Mouse (Mus musculus): ENCODE results near the gene C87499. TPM values are rescaled to one million over a fixed set of nuclear protein-coding genes. Genes with fewer than 3 reads are reported as not detected.

The C87499 gene
- total RNA-seq (2014; rRNA removed): not detected in 2 replicates
- polyA plus RNA-seq (2015; fragmentation: Nextera tagmentation; extraction: Ambion mirVana): not detected in 2 replicates

DNA sequence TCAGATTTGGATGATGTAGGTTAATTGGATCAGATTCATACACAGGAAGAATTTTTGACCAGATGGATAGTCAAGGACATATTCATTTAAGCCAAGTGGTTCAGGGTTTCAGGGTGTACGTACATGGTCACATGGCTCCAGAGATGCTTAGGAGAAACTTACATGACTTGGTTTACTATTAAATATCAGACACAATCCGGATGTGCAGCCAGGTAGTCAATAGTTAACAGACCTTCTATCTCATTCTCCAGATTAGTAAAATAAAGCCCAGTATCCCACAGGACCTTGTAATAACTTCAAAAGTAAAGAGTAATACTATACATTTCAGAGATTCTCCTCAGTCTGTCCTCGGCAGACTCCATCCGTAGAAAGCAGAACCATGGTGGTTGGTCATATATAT is at the start of gene C87499:
Gene C87499 (minus strand): TSS at position 101 of the 400 bp plus-strand sequence.
- 94% methylated on average over 4 of the region's 4 CpGs for WGBS

DNA sequence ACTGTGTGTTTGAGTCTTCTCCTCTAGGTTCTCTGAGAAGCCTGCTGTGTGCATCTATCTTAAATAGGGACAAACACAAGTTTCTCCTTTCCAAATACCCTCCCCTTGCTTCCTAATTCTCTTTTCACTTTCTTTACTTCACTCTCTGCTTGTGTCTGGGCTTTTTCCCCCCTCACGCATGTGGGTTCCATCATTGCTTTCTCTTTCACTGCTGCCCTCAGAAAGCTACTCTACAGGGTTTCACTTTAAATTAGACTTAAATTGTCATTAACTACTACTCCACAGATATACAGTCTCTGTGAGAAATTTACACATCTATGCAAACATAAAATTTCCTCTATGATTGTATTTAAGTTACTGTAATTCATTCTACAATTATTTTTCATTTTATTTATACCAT is 49.6 kb upstream of the C87499 start, which contains the start of gene Ifna2:
Gene Ifna2 (minus strand): TSS at position 101 of the 400 bp plus-strand sequence.
- no peaks in the 10 kb centered on the region for H3K9me3 ChIP-seq (ENCODE audit: low read length)
- WGBS: 92% methylated on average over 1 of the region's 1 CpGs
- H3K27me3 ChIP-seq (ENCODE audit: insufficient read depth, low read length): no peaks in the 10 kb centered on the region
- TF ChIP-seq CTCF (IDR thresholded peaks at IDR 0.05; ENCODE audit: low read depth): no peak
- no peak within 1 kb of the TSS for H3K4me3 ChIP-seq (ENCODE audit: low read depth, low read length)
- no peak within 1 kb of the TSS for H3K4me2 ChIP-seq (ENCODE audit: low read depth)
- ATAC-seq (no peak), DNase-seq (no peak)
- H3K36me3 ChIP-seq (ENCODE audit: insufficient read depth): no peaks in the 10 kb centered on the region
- H3K27ac ChIP-seq (ENCODE audit: low read depth, low read length): no peak within 1 kb of the TSS
- H3K9ac ChIP-seq: no peak within 1 kb of the TSS
- no peaks in the 10 kb centered on the region for H3K4me1 ChIP-seq (ENCODE audit: insufficient read depth)

More for the DNA sequence above, at the start of gene C87499:
- Histone ChIP-seq H3K27me3 (ENCODE audit: insufficient read depth, low read length) (no peaks in the 10 kb centered on the region), H3K27ac (ENCODE audit: low read depth, low read length) (no peak within 1 kb of the TSS), H3K36me3 (ENCODE audit: insufficient read depth) (no peaks in the 10 kb centered on the region), H3K4me1 (ENCODE audit: insufficient read depth) (no peaks in the 10 kb centered on the region), H3K4me2 (ENCODE audit: low read depth) (no peak within 1 kb of the TSS), H3K4me3 (ENCODE audit: low read depth, low read length) (no peak within 1 kb of the TSS), H3K9me3 (ENCODE audit: low read length) (no peaks in the 10 kb centered on the region), H3K9ac (no peak within 1 kb of the TSS)
- TF ChIP-seq CTCF (IDR thresholded peaks at IDR 0.05; ENCODE audit: low read depth): no peak
- DNase-seq: no peak
- ATAC-seq: no peak

DNA sequence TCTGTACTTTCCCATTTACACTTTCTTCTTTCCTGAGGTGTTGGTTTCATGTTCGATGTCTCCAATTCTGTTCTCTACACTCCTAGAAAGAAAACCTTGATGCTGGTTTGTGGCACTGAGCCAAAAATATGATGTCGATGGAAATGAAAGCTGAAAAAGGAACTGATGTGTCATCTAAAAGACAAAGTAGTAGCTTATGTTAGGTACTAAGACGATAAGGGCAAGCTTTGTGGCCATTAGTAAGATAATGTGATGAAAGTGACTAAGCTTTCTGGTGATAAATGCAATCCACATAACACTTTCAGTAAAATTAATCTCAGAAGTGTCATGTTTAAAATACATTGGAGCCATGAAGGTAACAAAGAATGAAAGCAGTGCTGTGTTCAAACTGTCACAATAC is 47.1 kb upstream of the C87499 start:
- ATAC-seq (no peak), DNase-seq (no peak)
- Histone ChIP-seq H3K4me1 (ENCODE audit: insufficient read depth) (no peaks in the 10 kb centered on the region), H3K9ac (no peak overlapping the region), H3K27ac (ENCODE audit: low read depth, low read length) (no peak overlapping the region), H3K9me3 (ENCODE audit: low read length) (no peaks in the 10 kb centered on the region), H3K4me2 (ENCODE audit: low read depth) (no peak overlapping the region), H3K36me3 (ENCODE audit: insufficient read depth) (no peaks in the 10 kb centered on the region), H3K4me3 (ENCODE audit: low read depth, low read length) (no peak overlapping the region), H3K27me3 (ENCODE audit: insufficient read depth, low read length) (no peaks in the 10 kb centered on the region)
- 61% methylated on average over 3 of the region's 3 CpGs for WGBS
- TF ChIP-seq CTCF (IDR thresholded peaks at IDR 0.05; ENCODE audit: low read depth): no peak

DNA sequence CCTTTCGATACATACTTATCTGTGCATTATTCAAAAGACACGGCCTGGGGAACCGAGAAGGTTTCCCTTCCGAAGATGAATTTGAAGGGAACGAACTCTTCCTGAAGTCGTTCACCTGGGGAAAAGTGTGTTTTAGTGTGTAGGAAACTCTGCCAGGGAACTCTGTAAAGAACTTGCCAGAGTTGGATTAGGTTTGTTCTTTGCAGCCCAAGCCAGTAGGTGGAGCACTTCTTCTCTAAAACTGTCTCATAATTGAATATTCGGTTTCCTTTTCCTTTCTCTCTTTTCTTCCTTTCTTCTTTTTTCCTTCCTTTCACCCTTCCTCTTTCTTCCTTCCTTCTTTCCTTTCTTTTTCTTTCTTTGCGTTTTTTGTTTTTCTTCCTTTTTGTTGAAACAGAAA is 46.2 kb upstream of the C87499 start:
- WGBS: 48% methylated on average over 8 of the region's 8 CpGs
- Histone ChIP-seq H3K27me3 (ENCODE audit: insufficient read depth, low read length) (no peaks in the 10 kb centered on the region), H3K9ac (no peak overlapping the region), H3K36me3 (ENCODE audit: insufficient read depth) (no peaks in the 10 kb centered on the region), H3K4me2 (ENCODE audit: low read depth) (no peak overlapping the region), H3K4me3 (ENCODE audit: low read depth, low read length) (no peak overlapping the region), H3K27ac (ENCODE audit: low read depth, low read length) (no peak overlapping the region), H3K4me1 (ENCODE audit: insufficient read depth) (no peaks in the 10 kb centered on the region), H3K9me3 (ENCODE audit: low read length) (no peaks in the 10 kb centered on the region)
- DNase-seq (peak; percentile 31), ATAC-seq (no peak)
- TF ChIP-seq CTCF (IDR thresholded peaks at IDR 0.05; ENCODE audit: low read depth): peak; percentile 61

DNA sequence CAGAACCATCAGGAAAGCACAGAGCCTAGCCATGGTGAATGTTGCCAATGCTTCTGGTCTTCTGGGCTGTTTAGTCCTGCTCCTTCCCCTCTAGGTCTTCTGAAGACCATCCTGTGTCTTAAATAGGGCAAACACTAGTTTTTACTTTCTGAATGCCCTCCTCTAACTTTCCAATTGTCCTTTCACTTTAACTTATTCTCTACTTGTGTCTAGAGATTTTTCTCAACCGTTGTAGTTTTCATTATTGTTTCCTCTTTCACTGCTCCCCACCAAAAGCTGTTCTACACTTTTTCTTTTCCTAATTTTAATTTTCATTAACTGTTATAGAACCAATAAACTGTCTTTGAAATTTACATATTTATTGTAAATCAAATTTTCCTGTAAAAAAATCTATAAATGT is 42.6 kb upstream of the C87499 start, which contains the start of gene Ifna16:
Gene Ifna16 (minus strand): TSS at position 101 of the 400 bp plus-strand sequence.
- no peak within 1 kb of the TSS for H3K9ac ChIP-seq
- DNase-seq: no peak
- ATAC-seq: no peak
- no peaks in the 10 kb centered on the region for H3K36me3 ChIP-seq (ENCODE audit: insufficient read depth)
- H3K27me3 ChIP-seq (ENCODE audit: insufficient read depth, low read length): no peaks in the 10 kb centered on the region
- TF ChIP-seq CTCF (IDR thresholded peaks at IDR 0.05; ENCODE audit: low read depth): no peak
- H3K4me2 ChIP-seq (ENCODE audit: low read depth): no peak within 1 kb of the TSS
- 77% methylated on average over 1 of the region's 1 CpGs for WGBS
- no peak within 1 kb of the TSS for H3K4me3 ChIP-seq (ENCODE audit: low read depth, low read length)
- no peak within 1 kb of the TSS for H3K27ac ChIP-seq (ENCODE audit: low read depth, low read length)
- H3K9me3 ChIP-seq (ENCODE audit: low read length): no peaks in the 10 kb centered on the region
- H3K4me1 ChIP-seq (ENCODE audit: insufficient read depth): no peaks in the 10 kb centered on the region

DNA sequence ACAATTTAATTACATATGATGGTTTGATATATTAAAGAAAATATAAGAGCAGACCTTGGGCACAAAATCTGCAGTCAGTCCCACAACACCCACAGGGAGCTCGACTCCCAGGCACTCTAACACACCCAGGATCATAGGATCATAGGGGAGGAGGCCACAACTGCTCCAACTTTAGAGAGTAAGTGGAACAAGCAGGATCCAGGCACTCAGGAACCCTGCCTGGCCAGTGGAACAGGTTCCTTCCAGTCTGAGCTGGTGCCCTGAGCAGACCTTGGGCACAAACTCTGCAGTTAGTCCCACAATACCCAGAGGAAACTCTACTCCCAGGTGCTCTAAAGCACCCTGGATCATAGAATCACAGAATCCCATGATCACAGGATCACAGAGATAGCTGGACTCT is 21.2 kb upstream of the C87499 start:
- no peaks in the 10 kb centered on the region for H3K4me1 ChIP-seq (ENCODE audit: insufficient read depth)
- H3K4me2 ChIP-seq (ENCODE audit: low read depth): no peak overlapping the region
- H3K9ac ChIP-seq: no peak overlapping the region
- WGBS: 70% methylated on average over 1 of the region's 1 CpGs
- no peak overlapping the region for H3K4me3 ChIP-seq (ENCODE audit: low read depth, low read length)
- no peaks in the 10 kb centered on the region for H3K9me3 ChIP-seq (ENCODE audit: low read length)
- no peak overlapping the region for H3K27ac ChIP-seq (ENCODE audit: low read depth, low read length)
- TF ChIP-seq CTCF (IDR thresholded peaks at IDR 0.05; ENCODE audit: low read depth): no peak
- DNase-seq (no peak), ATAC-seq (no peak)
- H3K27me3 ChIP-seq (ENCODE audit: insufficient read depth, low read length): no peaks in the 10 kb centered on the region
- no peaks in the 10 kb centered on the region for H3K36me3 ChIP-seq (ENCODE audit: insufficient read depth)

DNA sequence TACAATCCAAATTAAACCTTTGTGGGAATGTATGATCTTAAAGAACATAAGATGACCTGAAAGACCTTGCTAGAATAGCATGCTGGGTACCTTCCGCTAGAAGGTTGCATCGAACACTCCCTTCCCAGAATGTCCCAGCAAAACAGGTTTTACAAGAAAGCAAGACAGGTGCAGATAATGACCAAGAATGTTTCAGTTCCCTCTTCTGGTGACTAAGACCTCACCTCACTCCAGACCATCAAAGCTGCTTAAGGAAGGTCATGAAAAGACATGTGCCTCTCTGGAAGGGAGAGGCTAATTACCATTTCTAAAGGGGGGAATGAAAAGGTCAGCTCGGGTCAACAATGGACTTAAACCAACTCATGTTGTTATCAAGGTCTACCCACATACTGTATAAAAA is 19.4 kb upstream of the C87499 start:
- Histone ChIP-seq H3K27ac (ENCODE audit: low read depth, low read length) (no peak overlapping the region), H3K9me3 (ENCODE audit: low read length) (no peaks in the 10 kb centered on the region), H3K27me3 (ENCODE audit: insufficient read depth, low read length) (no peaks in the 10 kb centered on the region), H3K36me3 (ENCODE audit: insufficient read depth) (no peaks in the 10 kb centered on the region), H3K9ac (no peak overlapping the region), H3K4me3 (ENCODE audit: low read depth, low read length) (no peak overlapping the region), H3K4me1 (ENCODE audit: insufficient read depth) (no peaks in the 10 kb centered on the region), H3K4me2 (ENCODE audit: low read depth) (no peak overlapping the region)
- 81% methylated on average over 3 of the region's 3 CpGs for WGBS
- DNase-seq (no peak), ATAC-seq (no peak)
- no peak for TF ChIP-seq CTCF (IDR thresholded peaks at IDR 0.05; ENCODE audit: low read depth)

Data from forebrain, postnatal 0 days (tissue).